Mouse (Mus musculus): ENCODE data around the gene Elavl2. TPM values are rescaled to one million over a fixed set of nuclear protein-coding genes. Genes with fewer than 3 reads are reported as not detected.

Elavl2 gene
- polyA plus RNA-seq, 1 experiment from 2014 or later: 141 TPM

Small RNA genes within 50 kb of the gene (microRNA-seq; reads per million reads assigned to microRNA genes)
- not detected for gene Mir6402
